Mouse (Mus musculus) lung, embryonic 16.5 days (tissue): ENCODE data around the gene B4galt2. TPM values are rescaled to one million over a fixed set of nuclear protein-coding genes. Genes with fewer than 3 reads are reported as not detected.

Experiments used
- ATAC-seq: fragments of 200-750 bp; cut with Nextera tagmentation; 2 replicates; pipeline ENCODE4 v1.8.0; 2017; ENCODE audit warnings: low read depth, mild to moderate bottlenecking, moderate library complexity
- H3K27ac ChIP-seq: fragments of 300-500 bp; sonication (generic); 2 replicates; pipeline ENCODE4 v1.5.1; 2014; ENCODE audit warnings: mild to moderate bottlenecking, control low read depth, low read length
- H3K27me3 ChIP-seq: fragments of 300-500 bp; sonication (generic); 2 replicates; pipeline ENCODE4 v1.6.1; 2014; ENCODE audit warnings: low read depth, low read length, mixed read lengths; ENCODE audit not compliant: control insufficient read depth, insufficient read depth
- H3K36me3 ChIP-seq: fragments of 300-500 bp; sonication (generic); 2 replicates; pipeline ENCODE4 v1.6.1; 2014; ENCODE audit warnings: low read length; ENCODE audit not compliant: control insufficient read depth, insufficient read depth
- H3K4me1 ChIP-seq: fragments of 300-500 bp; sonication (generic); replicated peaks from 2 replicates; pipeline ENCODE4 v1.6.1; 2014; ENCODE audit warnings: low read length, mixed read lengths; ENCODE audit not compliant: control insufficient read depth, insufficient read depth
- H3K4me2 ChIP-seq: fragments of 300-500 bp; sonication (generic); 2 replicates; pipeline ENCODE4 v1.6.1; 2014; ENCODE audit warnings: low read depth, low read length, control low read depth
- H3K4me3 ChIP-seq: fragments of 300-500 bp; sonication (generic); 2 replicates; pipeline ENCODE4 v1.5.1; 2014; ENCODE audit warnings: mild to moderate bottlenecking, low read length, control low read depth
- H3K9ac ChIP-seq: fragments of 300-500 bp; sonication (generic); 2 replicates; pipeline ENCODE4 v1.6.1; 2014; ENCODE audit warnings: low read length, control low read depth
- H3K9me3 ChIP-seq: fragments of 300-500 bp; sonication (generic); 2 replicates; pipeline ENCODE4 v1.6.1; 2016; ENCODE audit warnings: low read length; ENCODE audit not compliant: control insufficient read depth
- WGBS: fragments of 180-500 bp; shearing (Covaris S2); extraction: QIAGEN DNeasy Blood & Tissue Kit; methylation state at CpG from one replicate; pipeline ENCODE4 v1.1.7; 2014; 5-methylcytosine and 5-hydroxymethylcytosine counted together
- polyA plus RNA-seq: library from polyadenylated mRNA; unstranded; fragments of >200 nt; fragmentation: Nextera tagmentation; extraction: Ambion mirVana; gene quantifications from 2 replicates; pipeline ENCODE4 v1.2.1, GENCODE M21; 2015

Gene B4galt2
- polyA plus RNA-seq, 1 experiment from 2014 or later, result 12.0 TPM

DNA sequence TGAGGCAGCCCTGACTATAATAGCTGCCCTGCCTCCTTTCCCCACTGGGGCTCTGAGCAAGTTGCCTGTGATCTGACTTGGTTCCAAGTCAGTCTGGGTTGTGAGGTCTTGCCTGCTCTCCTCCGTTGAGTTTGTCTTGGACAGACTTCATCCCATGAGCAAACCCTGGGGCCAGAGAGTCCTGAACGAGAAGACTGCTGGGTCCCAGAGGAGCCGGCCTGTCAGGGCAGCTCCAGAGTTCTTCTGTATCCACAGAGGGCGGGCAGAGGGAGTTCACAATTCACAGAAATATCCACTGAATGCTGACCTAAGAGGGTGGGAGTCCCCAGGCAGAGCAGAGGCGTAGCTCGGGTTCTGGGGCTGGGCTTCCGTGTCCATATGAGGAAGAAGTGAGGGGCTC, 32.4 kb downstream of the B4galt2 start:
- Histone ChIP-seq H3K4me2 (no peak overlapping the region), H3K27ac (no peak overlapping the region), H3K9me3 (no peaks in the 10 kb centered on the region), H3K27me3 (no peaks in the 10 kb centered on the region; the same call in 1 of the 2 replicates), H3K4me1 (peaks cover 14% of the 10 kb centered on the region; the same call in 1 of the 2 replicates), H3K4me3 (no peak overlapping the region), H3K9ac (no peak overlapping the region), H3K36me3 (no peaks in the 10 kb centered on the region)
- ATAC-seq, result no peak
- WGBS, result 75% methylated on average over 7 of the region's 7 CpGs

- H3K9me3 ChIP-seq, result no peaks in the 10 kb centered on the region
- H3K9ac ChIP-seq, result no peak overlapping the region
- no peaks in the 10 kb centered on the region; the same call in 1 of the 2 replicates for H3K27me3 ChIP-seq
- H3K4me3 ChIP-seq, result no peak overlapping the region
- no peak overlapping the region for H3K4me2 ChIP-seq
- 85% methylated on average over 7 of the region's 7 CpGs for WGBS
- H3K27ac ChIP-seq, result no peak overlapping the region
- ATAC-seq, result no peak
- peaks cover 8% of the 10 kb centered on the region; the same call in 1 of the 2 replicates for H3K4me1 ChIP-seq
- no peaks in the 10 kb centered on the region for H3K36me3 ChIP-seq
Observed at GRCm38 (mm10) chr4:117850176-117850575, 33.1 kb downstream of the B4galt2 start.

DNA sequence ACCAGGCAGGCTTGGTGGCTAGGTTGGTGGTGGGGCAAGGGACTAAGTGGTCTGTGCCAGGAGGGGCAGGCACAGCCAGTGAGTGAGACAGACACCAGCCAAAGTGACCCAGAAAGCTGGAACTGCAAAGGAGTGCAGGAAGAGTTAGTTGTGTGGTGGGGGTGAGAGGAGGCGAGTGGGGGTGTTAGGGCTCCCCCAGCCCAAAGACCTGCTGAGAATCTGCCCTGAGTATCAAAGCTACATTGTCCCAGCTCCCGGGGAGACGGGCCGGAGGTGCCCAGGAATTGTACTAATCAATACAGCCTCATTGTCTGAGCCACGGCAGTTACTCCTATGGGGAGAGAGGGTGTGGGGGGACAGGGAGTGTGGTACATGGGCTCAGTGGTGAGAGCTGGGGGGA, 33.8 kb downstream of the B4galt2 start:
- no peak for ATAC-seq
- H3K4me1 ChIP-seq, result peaks cover 8% of the 10 kb centered on the region; the same call in 1 of the 2 replicates
- H3K27ac ChIP-seq, result no peak overlapping the region
- 85% methylated on average over 5 of the region's 5 CpGs for WGBS
- no peaks in the 10 kb centered on the region for H3K9me3 ChIP-seq
- H3K36me3 ChIP-seq, result no peaks in the 10 kb centered on the region
- H3K9ac ChIP-seq, result no peak overlapping the region
- H3K27me3 ChIP-seq, result no peaks in the 10 kb centered on the region; the same call in 1 of the 2 replicates
- no peak overlapping the region for H3K4me2 ChIP-seq
- no peak overlapping the region for H3K4me3 ChIP-seq

GRCm38 (mm10) chr4:117849063-117849462, 34.2 kb downstream of the B4galt2 start:
- Histone ChIP-seq H3K4me2 (no peak overlapping the region), H3K9ac (no peak overlapping the region), H3K36me3 (no peaks in the 10 kb centered on the region), H3K9me3 (no peaks in the 10 kb centered on the region), H3K27ac (no peak overlapping the region), H3K27me3 (no peaks in the 10 kb centered on the region; the same call in 1 of the 2 replicates), H3K4me1 (peaks cover 8% of the 10 kb centered on the region; the same call in 1 of the 2 replicates), H3K4me3 (no peak overlapping the region)
- ATAC-seq, result no peak
- 57% methylated on average over 17 of the region's 17 CpGs for WGBS

DNA sequence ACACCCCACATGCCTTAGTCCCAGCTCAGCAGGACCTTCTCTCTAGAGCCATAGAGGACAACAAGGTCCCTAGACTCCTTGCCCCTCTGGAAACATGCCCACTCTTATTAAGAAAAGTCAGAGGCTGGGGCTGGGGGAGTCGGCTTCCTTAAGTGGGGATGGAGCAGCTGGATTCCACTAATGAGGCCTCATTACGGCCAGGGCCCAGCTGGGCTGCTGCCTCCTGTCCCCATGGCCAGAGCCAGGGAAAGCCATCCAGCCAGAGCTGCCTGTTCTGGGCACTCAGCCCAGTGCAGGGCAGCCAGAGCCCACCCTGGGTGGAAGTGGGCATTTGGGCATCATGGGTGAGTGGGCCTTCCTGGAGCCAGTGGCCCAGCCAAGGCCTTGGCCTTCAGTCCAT, 36.3 kb downstream of the B4galt2 start:
- ATAC-seq, result peak; percentile 73
- no peak overlapping the region for H3K4me3 ChIP-seq
- WGBS, result 48% methylated on average over 2 of the region's 2 CpGs

DNA sequence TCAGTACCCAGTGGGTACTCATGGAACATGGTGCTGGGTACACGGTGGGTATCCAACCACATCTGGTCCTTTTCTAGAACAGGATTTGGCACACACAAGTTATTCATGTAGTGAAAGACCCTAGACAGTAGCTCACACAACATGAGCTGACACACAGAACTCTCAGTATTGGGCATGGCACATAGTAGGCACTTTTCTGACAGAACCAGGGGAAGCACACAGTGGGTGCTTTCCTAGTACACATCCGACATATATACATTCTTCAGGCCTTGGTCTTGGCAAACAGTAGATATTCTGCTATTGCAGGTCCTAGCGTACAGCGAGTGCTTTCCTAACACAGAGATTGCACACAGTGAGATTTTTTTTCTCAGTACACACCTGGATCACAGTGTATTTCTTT, 37.0 kb downstream of the B4galt2 start:
- H3K36me3 ChIP-seq, result no peaks in the 10 kb centered on the region
- 94% methylated on average over 4 of the region's 4 CpGs for WGBS

More for the DNA sequence above, 36.3 kb downstream of the B4galt2 start:
- H3K9me3 ChIP-seq, result no peaks in the 10 kb centered on the region
- H3K4me1 ChIP-seq, result peaks cover 5% of the 10 kb centered on the region; the same call in 1 of the 2 replicates
- H3K27ac ChIP-seq, result peak overlapping the region; percentile 30; the same call in 1 of the 2 replicates
- H3K27me3 ChIP-seq, result no peaks in the 10 kb centered on the region
- H3K9ac ChIP-seq, result peak overlapping the region; percentile 11; the same call in 1 of the 2 replicates
- H3K36me3 ChIP-seq, result no peaks in the 10 kb centered on the region
- H3K4me2 ChIP-seq, result no peak overlapping the region

GRCm38 (mm10) chr4:117845316-117845715, 38.0 kb downstream of the B4galt2 start:
- no peak overlapping the region for H3K4me2 ChIP-seq
- H3K9ac ChIP-seq, result no peak overlapping the region
- H3K36me3 ChIP-seq, result no peaks in the 10 kb centered on the region
- H3K4me1 ChIP-seq, result peaks cover 5% of the 10 kb centered on the region; the same call in 1 of the 2 replicates
- ATAC-seq, result no peak
- no peaks in the 10 kb centered on the region for H3K9me3 ChIP-seq
- H3K27me3 ChIP-seq, result no peaks in the 10 kb centered on the region
- H3K4me3 ChIP-seq, result no peak overlapping the region
- no peak overlapping the region for H3K27ac ChIP-seq
- WGBS, result 80% methylated on average over 11 of the region's 11 CpGs

More for the DNA sequence above, 37.0 kb downstream of the B4galt2 start:
- H3K9me3 ChIP-seq, result no peaks in the 10 kb centered on the region
- no peak overlapping the region for H3K4me2 ChIP-seq
- H3K9ac ChIP-seq, result no peak overlapping the region
- no peaks in the 10 kb centered on the region for H3K27me3 ChIP-seq
- ATAC-seq, result no peak
- no peak overlapping the region for H3K4me3 ChIP-seq
- H3K4me1 ChIP-seq, result peaks cover 5% of the 10 kb centered on the region; the same call in 1 of the 2 replicates
- no peak overlapping the region for H3K27ac ChIP-seq

DNA sequence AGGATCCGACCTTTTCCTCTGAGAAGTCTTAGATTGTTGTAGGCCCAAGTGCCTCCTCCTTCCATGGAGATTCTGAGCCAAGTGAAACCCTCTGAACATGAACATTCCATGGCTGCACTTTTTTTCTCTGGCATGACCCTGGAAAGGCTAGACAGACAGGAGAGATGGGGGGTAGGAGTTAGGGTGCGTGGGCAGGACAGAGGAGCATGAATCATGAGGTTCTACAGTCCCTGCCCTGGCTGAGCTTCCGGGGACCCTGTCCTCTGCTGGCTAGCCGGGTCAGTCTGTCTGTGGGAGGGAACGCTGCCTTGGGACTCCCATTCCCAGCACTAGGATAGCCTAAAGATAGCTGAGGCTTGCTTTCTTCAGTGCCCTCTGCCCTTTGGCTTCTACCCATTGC, 38.8 kb downstream of the B4galt2 start:
- H3K4me2 ChIP-seq, result no peak overlapping the region
- no peaks in the 10 kb centered on the region for H3K27me3 ChIP-seq
- H3K4me1 ChIP-seq, result peaks cover 5% of the 10 kb centered on the region; the same call in 1 of the 2 replicates
- no peak for ATAC-seq
- 78% methylated on average over 5 of the region's 5 CpGs for WGBS
- H3K9ac ChIP-seq, result no peak overlapping the region
- H3K9me3 ChIP-seq, result no peaks in the 10 kb centered on the region
- no peak overlapping the region for H3K27ac ChIP-seq
- H3K36me3 ChIP-seq, result no peaks in the 10 kb centered on the region
- no peak overlapping the region for H3K4me3 ChIP-seq

DNA sequence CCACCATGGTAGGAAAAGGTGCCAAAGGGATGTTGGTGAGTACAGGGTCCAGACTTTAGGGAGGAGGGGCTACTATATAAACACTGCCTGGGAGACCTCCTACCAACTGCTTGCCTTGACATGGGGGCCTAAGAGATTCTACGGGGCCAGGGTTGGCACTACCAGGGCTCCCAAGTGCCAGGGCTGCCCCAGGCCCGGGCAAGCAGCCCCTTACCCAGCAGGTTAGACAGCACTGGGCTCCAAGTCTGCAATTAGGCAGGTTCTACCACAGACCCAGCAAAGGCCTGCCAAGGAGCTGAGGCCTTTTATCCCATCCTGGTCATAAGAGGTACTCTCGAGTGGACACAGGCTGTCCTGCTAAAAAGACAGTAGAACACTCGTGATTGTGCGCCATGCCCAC, 40.2 kb downstream of the B4galt2 start:
- H3K36me3 ChIP-seq, result no peaks in the 10 kb centered on the region
- H3K27ac ChIP-seq, result no peak overlapping the region
- H3K4me3 ChIP-seq, result no peak overlapping the region
- H3K9me3 ChIP-seq, result no peaks in the 10 kb centered on the region
- H3K9ac ChIP-seq, result no peak overlapping the region
- no peak for ATAC-seq
- H3K27me3 ChIP-seq, result no peaks in the 10 kb centered on the region
- 88% methylated on average over 5 of the region's 5 CpGs for WGBS
- no peak overlapping the region for H3K4me2 ChIP-seq
- peaks cover 5% of the 10 kb centered on the region; the same call in 1 of the 2 replicates for H3K4me1 ChIP-seq
